Mouse (Mus musculus) megakaryocyte, adult 5-6 weeks (primary cell): ENCODE data around the gene Zeb2. TPM values are rescaled to one million over a fixed set of nuclear protein-coding genes. Genes with fewer than 3 reads are reported as not detected.

Experiments
- ATAC-seq: 2 replicates; pipeline ENCODE4 v1.8.0; 2016; ENCODE audit warnings: mild to moderate bottlenecking, inconsistent platforms; ENCODE audit not compliant: poor library complexity, severe bottlenecking
- total RNA-seq, 2 experiments: library from RNA; stranded (forward) in 1 of 2; stranded (reverse) in 1 of 2; fragments of 153-499, 151-499 nt in 1 of 2; fragments of 221-1000, 200-1000 nt in 1 of 2; gene quantifications; 2 replicates each; pipeline versions ENCODE4 v1.2.3 to v1.2.4; 2015 to 2017

The Zeb2 gene
- total RNA-seq, 2 experiments from 2014 or later, result 278 to 305 TPM

GRCm38 (mm10) chr2:44955506-44955905, 161.7 kb downstream of the Zeb2 start:
- no peak for ATAC-seq

- ATAC-seq, result no peak
These were observed 163.0 kb downstream of the Zeb2 start for GRCm38 (mm10) chr2:44954180-44954579.

GRCm38 (mm10) chr2:44952830-44953422, 164.3 kb downstream of the Zeb2 start:
- ATAC-seq, result peak; percentile 82

- no peak for ATAC-seq
These were observed 165.5 kb downstream of the Zeb2 start for GRCm38 (mm10) chr2:44951651-44952213.

GRCm38 (mm10) chr2:44944689-44945088, 172.5 kb downstream of the Zeb2 start:
- ATAC-seq, result no peak

Other genes starting within 250 kb of the Zeb2 start
- gene Gtdc1, start 189.7 kb downstream of the Zeb2 start, total RNA-seq (2015), result 20.9 and 24.9 TPM in 2 replicates
- gene Gtdc1, start 189.7 kb downstream of the Zeb2 start, total RNA-seq (2017), result 21.1 and 23.3 TPM in 2 replicates